Mouse (Mus musculus) left cerebral cortex, adult 11 months (tissue): ENCODE results near the gene Gm6676.
"Not testable (repeated sequence)": the region's sequence is repeated elsewhere in the genome, so short reads cannot be mapped to it uniquely, and the experiment has no call there.

Experiments
- DNase-seq: peaks from one replicate; pipeline ENCODE4 v3.0.0; 2022; ENCODE audit warnings: low spot score

Gene Gm6676

GRCm38 (mm10) chr14:7125312-7125711 lies at the start of gene Gm6676:
Gm6676 (minus strand) TSS chr14:7125412.
- DNase-seq = not testable (repeated sequence)

DNA sequence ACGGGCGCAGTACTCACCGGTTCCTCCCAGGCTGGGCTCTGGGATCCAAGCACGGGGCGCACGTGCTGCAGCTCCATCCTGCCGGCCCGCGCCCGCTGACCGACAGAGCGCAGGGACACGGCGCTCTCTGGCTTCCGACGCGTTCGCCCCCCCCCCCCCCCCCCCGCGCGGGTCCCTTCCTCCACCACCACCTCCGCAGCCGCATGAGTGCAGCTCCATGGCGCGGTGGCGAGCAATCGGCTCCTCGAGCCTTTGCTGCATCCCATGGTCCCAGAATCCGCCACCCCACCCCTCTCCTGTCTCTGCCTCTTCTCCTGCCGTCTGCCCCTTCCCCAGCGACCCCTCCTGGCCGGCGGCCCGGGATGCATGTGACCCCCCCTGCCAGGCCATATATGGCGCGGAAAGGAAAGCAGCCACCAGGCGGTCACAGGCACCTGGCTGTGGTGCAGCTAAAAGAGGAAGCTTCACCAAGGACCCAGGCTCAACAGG lies 49.3 kb upstream of the Gm6676 start, which contains the start of gene Gm3512:
Gene Gm3512, minus strand, starts transcription at position 51 of the 489 bp plus-strand sequence.
- not testable (repeated sequence) for DNase-seq

DNA sequence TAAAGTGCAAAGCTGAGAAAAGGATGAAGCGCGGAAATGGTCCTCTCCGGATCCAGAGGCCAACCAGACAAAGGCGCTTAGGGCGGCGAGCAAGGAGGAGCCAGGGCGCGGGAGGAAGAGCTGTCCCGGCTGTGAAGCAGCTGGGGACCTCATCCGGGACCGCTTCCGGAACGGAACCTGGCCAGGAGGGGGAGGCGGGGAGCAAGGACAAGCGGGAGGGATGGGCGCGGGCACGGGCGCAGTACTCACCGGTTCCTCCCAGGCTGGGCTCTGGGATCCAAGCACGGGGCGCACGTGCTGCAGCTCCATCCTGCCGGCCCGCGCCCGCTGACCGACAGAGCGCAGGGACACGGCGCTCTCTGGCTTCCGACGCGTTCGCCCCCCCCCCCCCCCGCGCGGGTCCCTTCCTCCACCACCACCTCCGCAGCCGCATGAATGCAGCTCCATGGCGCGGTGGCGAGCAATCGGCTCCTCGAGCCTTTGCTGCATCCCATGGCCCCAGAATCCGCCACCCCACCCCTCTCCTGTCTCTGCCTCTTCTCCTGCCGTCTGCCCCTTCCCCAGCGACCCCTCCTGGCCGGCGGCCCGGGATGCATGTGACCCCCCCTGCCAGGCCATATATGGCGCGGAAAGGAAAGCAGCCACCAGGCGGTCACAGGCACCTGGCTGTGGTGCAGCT lies 19.9 kb downstream of the Gm6676 start:
- not testable (repeated sequence) for DNase-seq

GRCm38 (mm10) chr14:7100521-7100920 lies 24.7 kb downstream of the Gm6676 start, which contains the start of gene Gm3696:
Gm3696 (minus strand) TSS chr14:7100621.
- DNase-seq = not testable (repeated sequence)
